Mouse (Mus musculus): Measurements from ENCODE around the gene Farp1. TPM values are rescaled to one million over a fixed set of nuclear protein-coding genes. Genes with fewer than 3 reads are reported as not detected.

Farp1 gene
- polyA plus RNA-seq, 1 experiment from 2014 or later, result 36.8 TPM

- Histone ChIP-seq H3K4me1 (ENCODE audit: insufficient read depth) (no peaks in the 10 kb centered on the region), H3K36me3 (ENCODE audit: insufficient read depth) (peaks cover 66% of the 10 kb centered on the region), H3K27me3 (ENCODE audit: insufficient read depth, low read length) (no peaks in the 10 kb centered on the region), H3K4me2 (no peak overlapping the region), H3K4me3 (ENCODE audit: low read depth, low read length) (no peak overlapping the region), H3K27ac (ENCODE audit: low read depth) (no peak overlapping the region), H3K9ac (no peak overlapping the region), H3K9me3 (ENCODE audit: low read depth, low read length) (no peaks in the 10 kb centered on the region)
- 67% methylated on average over 5 of the region's 5 CpGs for WGBS
- ATAC-seq (ENCODE audit: insufficient read depth) (no peak), DNase-seq (no peak)
- no peak for TF ChIP-seq CTCF (IDR thresholded peaks at IDR 0.05; ENCODE audit: low read depth)
These were observed 263.5 kb downstream of the Farp1 start for GRCm38 (mm10) chr14:121298537-121298936.

GRCm38 (mm10) chr14:121299093-121299492 is 264.1 kb downstream of the Farp1 start:
- ATAC-seq (ENCODE audit: insufficient read depth) (no peak), DNase-seq (no peak)
- WGBS, result 87% methylated on average over 9 of the region's 9 CpGs
- Histone ChIP-seq H3K4me3 (ENCODE audit: low read depth, low read length) (no peak overlapping the region), H3K36me3 (ENCODE audit: insufficient read depth) (peaks cover 60% of the 10 kb centered on the region), H3K4me1 (ENCODE audit: insufficient read depth) (no peaks in the 10 kb centered on the region), H3K9me3 (ENCODE audit: low read depth, low read length) (no peaks in the 10 kb centered on the region), H3K4me2 (no peak overlapping the region), H3K27me3 (ENCODE audit: insufficient read depth, low read length) (no peaks in the 10 kb centered on the region), H3K27ac (ENCODE audit: low read depth) (no peak overlapping the region), H3K9ac (no peak overlapping the region)
- TF ChIP-seq CTCF (IDR thresholded peaks at IDR 0.05; ENCODE audit: low read depth), result no peak

GRCm38 (mm10) chr14:121304523-121304922 is 269.5 kb downstream of the Farp1 start:
- H3K36me3 ChIP-seq (ENCODE audit: insufficient read depth), result peaks cover 37% of the 10 kb centered on the region
- no peak overlapping the region for H3K4me3 ChIP-seq (ENCODE audit: low read depth, low read length)
- no peaks in the 10 kb centered on the region for H3K9me3 ChIP-seq (ENCODE audit: low read depth, low read length)
- no peak overlapping the region for H3K4me2 ChIP-seq
- no peaks in the 10 kb centered on the region for H3K4me1 ChIP-seq (ENCODE audit: insufficient read depth)
- DNase-seq, result no peak
- no peaks in the 10 kb centered on the region for H3K27me3 ChIP-seq (ENCODE audit: insufficient read depth, low read length)
- 0 out of 2 replicates have a peak, but pooled peaks have one; percentile 47 for ATAC-seq (ENCODE audit: insufficient read depth)
- H3K27ac ChIP-seq (ENCODE audit: low read depth), result no peak overlapping the region
- no peak for TF ChIP-seq CTCF (IDR thresholded peaks at IDR 0.05; ENCODE audit: low read depth)
- no peak overlapping the region for H3K9ac ChIP-seq
- WGBS, result 52% methylated on average over 7 of the region's 7 CpGs

- WGBS, result 71% methylated on average over 8 of the region's 8 CpGs
- no peak for DNase-seq
These were observed 270.5 kb downstream of the Farp1 start for GRCm38 (mm10) chr14:121305316-121306064.

GRCm38 (mm10) chr14:121309909-121310308 is 274.9 kb downstream of the Farp1 start:
- 69% methylated on average over 3 of the region's 3 CpGs for WGBS
- no peak overlapping the region for H3K27ac ChIP-seq (ENCODE audit: low read depth)
- H3K9me3 ChIP-seq (ENCODE audit: low read depth, low read length), result no peaks in the 10 kb centered on the region
- no peak overlapping the region for H3K9ac ChIP-seq
- H3K4me1 ChIP-seq (ENCODE audit: insufficient read depth), result peaks cover 3% of the 10 kb centered on the region
- H3K36me3 ChIP-seq (ENCODE audit: insufficient read depth), result 0 out of 2 replicates have a peak, but pooled peaks cover 8% of the 10 kb centered on the region
- no peak overlapping the region for H3K4me3 ChIP-seq (ENCODE audit: low read depth, low read length)
- no peak overlapping the region for H3K4me2 ChIP-seq
- H3K27me3 ChIP-seq (ENCODE audit: insufficient read depth, low read length), result no peaks in the 10 kb centered on the region
- no peak for TF ChIP-seq CTCF (IDR thresholded peaks at IDR 0.05; ENCODE audit: low read depth)
- no peak for DNase-seq
- no peak for ATAC-seq (ENCODE audit: insufficient read depth)

More at GRCm38 (mm10) chr14:121305316-121306064, 270.5 kb downstream of the Farp1 start:
- TF ChIP-seq CTCF (IDR thresholded peaks at IDR 0.05; ENCODE audit: low read depth), result no peak
- H3K9ac ChIP-seq, result no peak overlapping the region
- H3K4me2 ChIP-seq, result no peak overlapping the region
- no peak overlapping the region for H3K27ac ChIP-seq (ENCODE audit: low read depth)
- no peak for ATAC-seq (ENCODE audit: insufficient read depth)
- H3K4me3 ChIP-seq (ENCODE audit: low read depth, low read length), result no peak overlapping the region
- H3K36me3 ChIP-seq (ENCODE audit: insufficient read depth), result peaks cover 28% of the 10 kb centered on the region; the same call in 1 of the 2 replicates
- H3K27me3 ChIP-seq (ENCODE audit: insufficient read depth, low read length), result no peaks in the 10 kb centered on the region
- no peaks in the 10 kb centered on the region for H3K9me3 ChIP-seq (ENCODE audit: low read depth, low read length)
- H3K4me1 ChIP-seq (ENCODE audit: insufficient read depth), result no peaks in the 10 kb centered on the region; the same call in 1 of the 2 replicates

- H3K27me3 ChIP-seq (ENCODE audit: insufficient read depth, low read length), result no peaks in the 10 kb centered on the region
- H3K27ac ChIP-seq (ENCODE audit: low read depth), result no peak overlapping the region
- H3K4me1 ChIP-seq (ENCODE audit: insufficient read depth), result peaks cover 8% of the 10 kb centered on the region
- H3K36me3 ChIP-seq (ENCODE audit: insufficient read depth), result 0 out of 2 replicates have a peak, but pooled peaks cover 8% of the 10 kb centered on the region
- DNase-seq, result no peak
- H3K9me3 ChIP-seq (ENCODE audit: low read depth, low read length), result no peaks in the 10 kb centered on the region
- TF ChIP-seq CTCF (IDR thresholded peaks at IDR 0.05; ENCODE audit: low read depth), result no peak
- H3K4me2 ChIP-seq, result no peak overlapping the region
- ATAC-seq (ENCODE audit: insufficient read depth), result peak; percentile 15; the same call in 1 of the 2 replicates
- no peak overlapping the region for H3K9ac ChIP-seq
- 72% methylated on average over 6 of the region's 6 CpGs for WGBS
- H3K4me3 ChIP-seq (ENCODE audit: low read depth, low read length), result no peak overlapping the region
These were observed 275.5 kb downstream of the Farp1 start for GRCm38 (mm10) chr14:121310325-121311080.

GRCm38 (mm10) chr14:121311083-121311482 is 276.1 kb downstream of the Farp1 start:
- DNase-seq (no peak), ATAC-seq (ENCODE audit: insufficient read depth) (no peak)
- WGBS, result 66% methylated on average over 2 of the region's 2 CpGs
- Histone ChIP-seq H3K9me3 (ENCODE audit: low read depth, low read length) (no peaks in the 10 kb centered on the region), H3K4me1 (ENCODE audit: insufficient read depth) (peaks cover 8% of the 10 kb centered on the region), H3K27ac (ENCODE audit: low read depth) (no peak overlapping the region), H3K4me2 (no peak overlapping the region), H3K9ac (no peak overlapping the region), H3K27me3 (ENCODE audit: insufficient read depth, low read length) (no peaks in the 10 kb centered on the region), H3K36me3 (ENCODE audit: insufficient read depth) (0 out of 2 replicates have a peak, but pooled peaks cover 8% of the 10 kb centered on the region), H3K4me3 (ENCODE audit: low read depth, low read length) (no peak overlapping the region)
- TF ChIP-seq CTCF (IDR thresholded peaks at IDR 0.05; ENCODE audit: low read depth), result no peak

All from lung, embryonic 14.5 days (tissue).